Mouse (Mus musculus): Measurements from ENCODE around the gene Arhgap4. TPM values are rescaled to one million over a fixed set of nuclear protein-coding genes. Genes with fewer than 3 reads are reported as not detected.

Gene Arhgap4
- 10 to 100 TPM in 1 of 2 experiments, 1 to 10 TPM in 1; 6.6 to 10.1 TPM for total RNA-seq (2021)
- long read RNA-seq, experiment 1, partial matches to known transcripts: 3 of 6 reads
- long read RNA-seq, experiment 1, other reads (novel, unspliced or antisense): 3 of 6 reads
- long read RNA-seq, experiment 2, partial matches to known transcripts: 6 of 14 reads
- long read RNA-seq, experiment 2, other reads (novel, unspliced or antisense): 6 of 14 reads

DNA sequence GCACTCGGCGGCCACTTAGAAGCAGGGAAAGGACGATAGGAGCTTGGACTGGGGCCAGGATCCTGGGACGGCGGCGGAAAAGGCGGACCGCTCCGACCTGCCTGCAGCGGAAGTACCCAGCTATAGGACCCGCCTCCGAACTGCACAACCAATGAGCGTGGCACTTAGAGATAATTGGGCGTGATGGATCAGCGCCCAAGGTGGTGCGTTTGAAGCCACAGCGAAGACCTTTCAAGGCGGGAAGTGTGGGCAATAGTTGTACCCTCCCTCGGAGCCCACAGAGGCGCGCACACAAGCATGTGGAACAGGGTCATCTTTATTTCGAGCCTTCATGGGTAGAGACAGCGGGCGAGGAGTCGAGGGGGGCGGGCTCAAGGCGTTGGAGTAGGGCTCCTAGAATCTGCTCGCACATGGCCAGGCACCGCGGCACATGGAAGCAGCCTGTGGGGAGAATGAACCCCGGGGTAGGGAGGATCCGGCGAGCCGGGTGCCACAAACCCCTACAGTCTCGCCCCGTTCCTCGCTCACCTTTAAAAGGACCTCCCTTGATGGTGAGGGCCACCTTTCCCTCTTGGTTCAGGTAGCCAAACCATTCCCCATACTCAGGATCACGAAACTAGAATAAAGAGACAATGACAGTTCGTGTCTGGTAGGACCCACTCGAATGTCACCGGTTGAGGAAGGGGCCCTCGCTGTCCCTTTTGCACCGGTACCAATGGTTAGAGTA lies at the start of gene Arhgap4, which contains the start of gene Naa10:
Gene Arhgap4 (minus strand): TSS at position 48 of the 727 bp plus-strand sequence.
Gene Naa10 (minus strand): TSS at position 122 of the 727 bp plus-strand sequence.
- DNase-seq (ENCODE audit: low spot score in 2 of 2): peak; percentile 56 to 71

DNA sequence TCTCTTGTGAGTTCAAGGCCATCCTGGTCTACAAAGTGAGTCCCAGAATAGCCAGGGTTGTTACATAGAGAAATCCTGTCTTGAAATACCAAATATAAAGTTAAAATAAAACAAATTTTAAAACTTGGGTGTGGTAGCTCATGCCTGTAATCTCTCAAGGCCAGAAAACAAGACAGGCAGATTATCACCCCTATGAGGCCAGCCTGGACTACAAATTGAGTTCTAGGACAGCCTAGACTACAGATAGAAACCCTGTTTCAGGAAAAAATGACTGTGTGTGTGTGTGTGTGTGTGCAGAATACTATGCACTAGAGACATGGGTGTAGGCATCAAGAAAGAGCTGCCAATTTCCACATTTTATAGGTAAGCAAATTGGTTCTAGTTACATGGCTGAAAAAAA lies 49.1 kb upstream of the Arhgap4 start:
- DNase-seq (ENCODE audit: low spot score in 2 of 2): no peak

DNA sequence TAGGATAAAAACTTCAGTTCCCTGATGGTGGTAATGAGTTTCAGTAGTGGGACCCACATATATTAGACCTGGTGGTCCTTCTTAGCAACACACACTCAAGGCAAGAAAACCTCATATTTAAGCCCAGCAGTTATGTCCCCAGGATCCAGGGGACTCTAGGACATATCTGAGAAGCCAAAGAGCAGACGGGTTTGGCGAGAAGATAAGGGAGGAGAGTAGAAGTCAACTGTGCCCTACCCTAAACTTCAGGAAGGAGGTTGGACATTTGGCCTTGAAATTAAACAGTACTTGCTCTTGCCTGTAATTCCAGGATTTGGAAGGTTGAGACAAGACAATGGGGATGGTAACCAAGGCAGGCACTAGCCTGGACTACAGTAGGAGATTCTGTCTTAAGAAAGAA lies 48.1 kb upstream of the Arhgap4 start:
- DNase-seq (ENCODE audit: low spot score in 2 of 2): no peak

DNA sequence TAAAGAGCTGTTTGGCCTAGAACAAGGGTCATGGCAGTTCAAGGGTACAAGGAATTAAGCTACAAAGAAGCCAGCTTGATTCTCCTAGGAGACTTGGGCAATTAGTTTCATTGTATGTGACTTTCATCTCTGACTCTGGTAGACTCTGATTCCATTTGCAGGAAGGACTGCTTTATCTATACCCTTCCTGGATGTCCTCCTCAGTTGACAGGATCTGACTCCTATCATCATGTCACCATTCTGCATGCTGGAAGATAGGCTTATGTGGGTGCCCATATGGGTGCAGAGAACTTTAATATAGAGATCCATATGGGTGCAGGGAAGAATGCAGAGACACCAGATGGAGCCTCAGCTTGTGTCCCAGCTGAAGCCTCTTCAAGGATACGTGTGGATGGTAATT lies 47.5 kb upstream of the Arhgap4 start:
- DNase-seq (ENCODE audit: low spot score in 2 of 2): no peak

GRCm38 (mm10) chrX:73967177-73968075 lies 45.8 kb upstream of the Arhgap4 start:
- peak; percentile 35 to 63 for DNase-seq (ENCODE audit: low spot score in 2 of 2)

- peak; percentile 52 to 74 for DNase-seq (ENCODE audit: low spot score in 2 of 2)
These were observed 44.8 kb upstream of the Arhgap4 start, which contains the start of gene Hcfc1 for GRCm38 (mm10) chrX:73966248-73967176. Hcfc1 (minus strand) TSS chrX:73966357.

- peak in 1 of 2 experiments; percentile 13 for DNase-seq (ENCODE audit: low spot score in 2 of 2)
These were observed 43.6 kb upstream of the Arhgap4 start for GRCm38 (mm10) chrX:73965307-73965706.

DNA sequence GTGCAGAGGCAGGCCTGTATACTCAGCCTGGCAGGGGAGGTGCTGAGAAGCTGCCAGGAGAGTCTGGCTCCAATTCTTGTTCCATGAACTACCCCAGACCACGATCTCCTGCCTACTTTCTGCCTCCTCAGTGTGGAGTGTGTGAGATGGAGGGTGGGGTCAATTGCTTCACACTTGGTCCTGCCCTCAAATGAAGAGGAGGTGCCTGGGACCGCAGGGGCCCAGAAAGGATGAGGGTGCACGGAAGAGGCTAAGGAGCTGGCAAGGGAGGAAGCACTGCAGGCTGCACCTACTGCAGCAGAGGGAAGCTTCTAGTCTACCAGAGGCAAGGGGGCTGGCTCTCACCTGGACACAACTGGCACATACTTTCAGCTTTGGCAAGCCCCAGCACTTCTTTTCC lies 42.7 kb upstream of the Arhgap4 start:
- DNase-seq (ENCODE audit: low spot score in 2 of 2): no peak

DNA sequence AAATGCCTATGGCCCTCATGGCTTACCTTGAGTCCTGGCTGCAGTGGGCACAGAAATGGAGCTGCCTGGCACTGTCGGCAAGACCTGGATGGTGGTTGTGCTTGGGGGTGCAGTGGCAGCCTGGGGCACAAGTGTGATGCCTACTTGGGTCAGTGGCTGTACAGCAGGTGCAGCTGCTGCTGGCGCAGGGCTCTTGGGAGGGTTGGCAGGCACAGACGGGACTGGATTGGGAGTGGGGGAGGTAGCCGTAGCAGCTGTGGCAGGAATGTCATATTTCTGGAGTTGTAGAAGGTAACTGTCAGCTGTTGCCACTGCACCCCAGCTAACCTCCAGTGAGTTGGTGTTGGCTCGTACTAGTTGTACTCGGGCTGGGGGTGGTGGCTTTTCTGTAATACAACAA lies 33.3 kb upstream of the Arhgap4 start:
- no peak for DNase-seq (ENCODE audit: low spot score in 2 of 2)

DNA sequence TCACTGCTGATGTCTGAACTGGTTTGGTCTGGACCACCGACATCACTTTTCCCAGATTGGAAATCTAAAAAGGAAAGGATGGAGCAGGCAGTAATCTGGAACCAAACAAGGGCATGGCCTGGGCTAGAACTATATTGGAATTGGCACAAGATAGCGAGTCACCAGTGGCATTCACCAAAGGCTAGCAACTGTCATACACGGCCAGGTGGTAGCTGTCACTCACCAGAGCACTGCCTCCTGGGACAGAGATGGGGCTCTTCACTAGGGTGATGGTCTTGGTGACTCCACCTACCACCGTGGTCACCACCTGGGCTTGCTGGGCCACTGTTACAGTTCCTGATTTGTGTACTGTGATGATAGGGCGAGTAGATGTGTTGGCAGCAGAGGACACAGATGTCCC lies 30.9 kb upstream of the Arhgap4 start:
- no peak for DNase-seq (ENCODE audit: low spot score in 2 of 2)

GRCm38 (mm10) chrX:73949341-73949740 lies 27.7 kb upstream of the Arhgap4 start:
- no peak for DNase-seq (ENCODE audit: low spot score in 2 of 2)

- DNase-seq (ENCODE audit: low spot score in 2 of 2): peak in 1 of 2 experiments; percentile 8
These were observed 27.0 kb upstream of the Arhgap4 start for GRCm38 (mm10) chrX:73948647-73949046.

GRCm38 (mm10) chrX:73946896-73947295 lies 25.2 kb upstream of the Arhgap4 start:
- no peak for DNase-seq (ENCODE audit: low spot score in 2 of 2)

DNA sequence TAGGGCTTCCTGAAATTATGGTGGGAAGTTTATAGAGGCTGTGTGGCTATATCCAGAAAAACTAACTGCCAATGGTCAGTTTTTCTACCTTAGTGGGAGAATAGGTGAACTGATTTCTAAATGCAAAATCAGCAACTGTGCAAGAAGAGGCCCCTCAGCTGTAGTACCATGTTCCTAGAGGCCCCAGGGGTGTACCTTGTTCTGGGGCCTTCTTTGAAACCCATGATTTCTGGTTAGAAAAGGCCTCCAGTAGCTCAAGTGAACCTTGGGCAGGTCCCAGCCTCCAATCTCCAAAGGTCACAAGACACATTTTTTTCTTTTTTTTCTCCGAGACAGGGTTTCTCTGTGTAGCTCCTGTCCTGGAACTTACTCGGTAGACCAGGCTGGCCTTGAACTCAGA lies 20.6 kb upstream of the Arhgap4 start:
- DNase-seq (ENCODE audit: low spot score in 2 of 2): no peak

GRCm38 (mm10) chrX:73941860-73942259 lies 20.2 kb upstream of the Arhgap4 start:
- DNase-seq (ENCODE audit: low spot score in 2 of 2): no peak

DNA sequence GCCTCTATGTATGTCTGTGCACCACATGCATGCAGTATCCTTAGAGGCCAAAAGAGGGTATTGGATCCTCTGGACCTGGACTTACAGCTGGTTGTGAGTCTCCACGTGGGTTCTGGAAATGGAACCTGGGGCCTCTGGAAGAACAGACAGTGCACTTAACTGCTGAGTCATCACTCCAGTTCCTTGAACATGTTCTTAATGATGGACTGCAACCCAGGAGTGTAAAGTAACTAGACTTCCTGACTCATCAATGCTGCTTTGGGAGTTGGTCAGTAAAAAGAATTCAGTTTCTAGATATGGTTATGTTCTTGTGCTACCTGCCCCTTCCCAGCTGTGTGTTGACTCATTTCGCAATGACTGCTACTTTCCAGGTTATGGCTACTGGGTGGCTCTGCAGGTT lies 10.2 kb upstream of the Arhgap4 start:
- no peak for DNase-seq (ENCODE audit: low spot score in 2 of 2)

- peak in 1 of 2 experiments; percentile 32 for DNase-seq (ENCODE audit: low spot score in 2 of 2)
These were observed 8.9 kb upstream of the Arhgap4 start, which contains the start of gene Renbp for GRCm38 (mm10) chrX:73930402-73931062. Renbp (minus strand) TSS chrX:73930850.

DNA sequence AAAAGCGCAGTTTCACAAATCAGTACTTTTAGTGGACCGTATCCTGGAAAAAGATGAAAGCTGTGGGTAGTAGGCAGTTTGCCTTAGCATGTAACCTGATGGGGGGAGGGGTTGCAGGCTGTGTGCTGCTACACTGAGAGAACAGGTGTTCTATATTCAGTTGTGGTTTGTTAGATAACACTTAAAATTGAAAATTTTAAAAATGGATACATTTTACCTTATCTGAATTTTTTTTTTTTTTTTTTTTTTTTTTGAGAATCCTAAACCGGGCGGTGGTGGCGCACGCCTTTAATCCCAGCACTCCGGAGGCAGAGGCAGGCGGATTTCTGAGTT lies 846 bp upstream of the Arhgap4 start:
- DNase-seq (ENCODE audit: low spot score in 2 of 2): no peak

GRCm38 (mm10) chrX:73921285-73921822 lies 316 bp downstream of the Arhgap4 start:
- DNase-seq (ENCODE audit: low spot score in 2 of 2): no peak

DNA sequence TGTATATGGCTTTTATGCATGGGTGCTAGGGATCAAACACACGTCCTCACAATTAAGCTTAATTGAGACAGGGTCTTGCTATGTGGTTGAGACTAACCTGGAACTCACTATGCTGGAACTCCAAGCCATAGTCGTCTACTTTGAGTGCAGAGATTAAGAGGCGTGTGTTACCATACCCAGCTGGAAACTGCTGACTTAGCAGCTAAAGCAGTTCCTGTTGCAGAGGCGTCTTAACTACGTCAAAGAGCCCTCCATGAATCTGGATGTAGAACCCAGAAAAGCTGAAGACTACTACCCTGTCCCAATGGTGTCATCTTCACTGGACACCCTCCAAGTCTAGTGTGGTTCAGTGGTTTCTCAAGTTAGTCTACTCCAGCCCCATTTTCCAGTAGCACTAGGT lies 3.0 kb downstream of the Arhgap4 start:
- no peak for DNase-seq (ENCODE audit: low spot score in 2 of 2)

Data from adrenal gland, postnatal 4 days (tissue).